ENCODE assay signal across 25 mouse cellular contexts in the genomic region with DNA sequence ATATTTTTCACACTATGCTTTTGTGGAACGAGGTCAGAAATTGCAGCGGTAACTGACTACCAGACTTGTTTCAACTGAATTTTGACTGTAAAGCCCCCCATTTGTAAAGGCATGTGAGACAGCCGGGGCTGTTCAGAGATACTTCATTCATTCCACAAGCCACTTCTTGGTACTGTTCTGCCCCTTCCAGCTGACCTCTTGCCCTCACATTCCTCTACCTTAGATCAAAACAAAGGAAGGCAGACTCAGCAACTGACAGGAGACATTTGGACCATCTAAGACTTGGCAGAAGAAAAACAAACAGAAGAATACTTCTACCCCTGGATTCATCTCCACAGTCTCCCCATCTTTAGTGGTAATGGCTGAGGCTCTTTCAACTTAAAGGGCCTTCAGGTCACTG. TPM values are rescaled to one million over a fixed set of nuclear protein-coding genes. Genes with fewer than 3 reads are reported as not detected.
DNase-seq lines count a peak whose midpoint lies in the region; ATAC-seq lines count a peak whose summit lies in the region.
"Had no signal": no experiment of that assay in that cellular context is flagged by ENCODE, and none has a peak within 500 bp of the region (broad histone marks: within the 10 kb centered on the region; RNA-seq: fewer than 3 reads in every experiment).

No protein-coding gene starts in this region.

- WGBS in hindbrain, embryonic 10.5 days, result 21% methylated on average over 3 of the region's 3 CpGs
- WGBS in hindbrain, embryonic 16.5 days, result 37% methylated on average over 3 of the region's 3 CpGs
- 44% methylated on average over 3 of the region's 3 CpGs for WGBS in kidney, embryonic 16.5 days
- 58% methylated on average over 3 of the region's 3 CpGs for WGBS in forebrain, embryonic 13.5 days

- no peaks in the 10 kb centered on the region for H3K36me3 ChIP-seq in hindbrain, embryonic 10.5 days
- no peaks in the 10 kb centered on the region for H3K36me3 ChIP-seq in hindbrain, embryonic 16.5 days (ENCODE audit: control insufficient read depth, insufficient read depth, low read length)
- 0 out of 2 replicates have a peak, but pooled peaks cover 3% of the 10 kb centered on the region for H3K36me3 ChIP-seq in kidney, embryonic 16.5 days (ENCODE audit: insufficient read depth, low read length)
- H3K36me3 ChIP-seq in forebrain, embryonic 13.5 days (ENCODE audit: poor library complexity, severe bottlenecking), result no peaks in the 10 kb centered on the region
- H3K36me3 ChIP-seq: embryonic facial prominence, embryonic 12.5 days; forebrain, embryonic 15.5 days; G1E; hindbrain, embryonic 13.5 days; midbrain, embryonic 12.5 days; neural tube, embryonic 12.5 days had no signal

- no peaks in the 10 kb centered on the region for H3K9me3 ChIP-seq in hindbrain, embryonic 10.5 days
- H3K9me3 ChIP-seq in hindbrain, embryonic 16.5 days (ENCODE audit: control insufficient read depth, low read length), result no peaks in the 10 kb centered on the region
- no peaks in the 10 kb centered on the region for H3K9me3 ChIP-seq in kidney, embryonic 16.5 days (ENCODE audit: low read length)
- H3K9me3 ChIP-seq in forebrain, embryonic 13.5 days (replicated peaks), result no peaks in the 10 kb centered on the region
- H3K9me3 ChIP-seq: embryonic facial prominence, embryonic 12.5 days; forebrain, embryonic 15.5 days; G1E; hindbrain, embryonic 13.5 days; midbrain, embryonic 12.5 days; neural tube, embryonic 12.5 days had no signal

- no peak overlapping the region for H3K4me2 ChIP-seq in hindbrain, embryonic 16.5 days (ENCODE audit: low read length)
- no peak overlapping the region for H3K4me2 ChIP-seq in kidney, embryonic 16.5 days (replicated peaks; ENCODE audit: low read depth, low read length)
- H3K4me2 ChIP-seq in forebrain, embryonic 13.5 days, result no peak overlapping the region
- H3K4me2 ChIP-seq: embryonic facial prominence, embryonic 12.5 days; forebrain, embryonic 15.5 days; heart, embryonic 11.5 days; hindbrain, embryonic 13.5 days; liver, embryonic 11.5 days; midbrain, embryonic 12.5 days; neural tube, embryonic 12.5 days had no signal

- H3K27ac ChIP-seq in hindbrain, embryonic 10.5 days, result no peak overlapping the region
- no peak overlapping the region for H3K27ac ChIP-seq in hindbrain, embryonic 16.5 days (ENCODE audit: low read depth, low read length)
- H3K27ac ChIP-seq in kidney, embryonic 16.5 days (ENCODE audit: low read length), result 0 out of 2 replicates have a peak overlapping the region, but pooled peaks have one; percentile 4
- H3K27ac ChIP-seq in forebrain, embryonic 13.5 days, result no peak overlapping the region
- H3K27ac ChIP-seq: embryonic facial prominence, embryonic 12.5 days; forebrain, embryonic 15.5 days; hindbrain, embryonic 13.5 days; macrophage; midbrain, embryonic 12.5 days; neural tube, embryonic 12.5 days had no signal

- H3K9ac ChIP-seq in hindbrain, embryonic 16.5 days (ENCODE audit: low read depth, low read length), result no peak overlapping the region
- no peak overlapping the region for H3K9ac ChIP-seq in kidney, embryonic 16.5 days (replicated peaks; ENCODE audit: low read length)
- no peak overlapping the region for H3K9ac ChIP-seq in forebrain, embryonic 13.5 days
- H3K9ac ChIP-seq: embryonic facial prominence, embryonic 12.5 days; forebrain, embryonic 15.5 days; hindbrain, embryonic 13.5 days; midbrain, embryonic 12.5 days; neural tube, embryonic 12.5 days had no signal

- DNase-seq in hindbrain, embryonic 10.5 days (ENCODE audit: low spot score), result peak; percentile 18
- peak; percentile 33 for DNase-seq in embryo, embryonic 9.5 days (ENCODE audit: extremely low spot score)
- peak; percentile 52 for DNase-seq in yolk sac, embryonic 10.5 days (ENCODE audit: low spot score)
- DNase-seq in frontal cortex, adult 2 months (ENCODE audit: extremely low spot score in 1 of 2, low spot score in 1 of 2), result no peak
- DNase-seq: adrenal gland, postnatal 25 days; cerebellum, adult 11-12 months; cerebellum, postnatal 25 days; gastrocnemius, postnatal 36 days; heart, postnatal 10 days; left cerebral cortex, postnatal 4 days; lung, adult 18-20 months; thymus, postnatal 14 days had no signal

- no peak overlapping the region for H3K4me3 ChIP-seq in hindbrain, embryonic 10.5 days
- no peak overlapping the region for H3K4me3 ChIP-seq in hindbrain, embryonic 16.5 days (ENCODE audit: low read length)
- no peak overlapping the region for H3K4me3 ChIP-seq in kidney, embryonic 16.5 days (ENCODE audit: low read length)
- H3K4me3 ChIP-seq in forebrain, embryonic 13.5 days, result no peak overlapping the region
- H3K4me3 ChIP-seq: embryonic facial prominence, embryonic 12.5 days; erythroblast, embryonic 14.5 days; forebrain, embryonic 15.5 days; hindbrain, embryonic 13.5 days; midbrain, embryonic 12.5 days; neural tube, embryonic 12.5 days had no signal

- H3K27me3 ChIP-seq in hindbrain, embryonic 10.5 days (ENCODE audit: insufficient read depth, poor library complexity, severe bottlenecking), result peaks cover 30% of the 10 kb centered on the region
- H3K27me3 ChIP-seq in hindbrain, embryonic 16.5 days (replicated peaks; ENCODE audit: control insufficient read depth, insufficient read depth, low read length), result no peaks in the 10 kb centered on the region
- H3K27me3 ChIP-seq in kidney, embryonic 16.5 days (ENCODE audit: insufficient read depth, low read length), result peaks cover 5% of the 10 kb centered on the region; the same call in 1 of the 2 replicates
- H3K27me3 ChIP-seq in forebrain, embryonic 13.5 days, result peaks cover 12% of the 10 kb centered on the region
- H3K27me3 ChIP-seq: forebrain, embryonic 15.5 days had no signal

- peaks cover 31% of the 10 kb centered on the region for H3K4me1 ChIP-seq in hindbrain, embryonic 10.5 days (replicated peaks)
- peaks cover 7% of the 10 kb centered on the region; the same call in 1 of the 2 replicates for H3K4me1 ChIP-seq in hindbrain, embryonic 16.5 days (ENCODE audit: control insufficient read depth, insufficient read depth, low read depth, low read length)
- peaks cover 14% of the 10 kb centered on the region for H3K4me1 ChIP-seq in kidney, embryonic 16.5 days (ENCODE audit: insufficient read depth, low read length)
- H3K4me1 ChIP-seq in forebrain, embryonic 13.5 days, result peaks cover 11% of the 10 kb centered on the region; the same call in 1 of the 2 replicates

- no peak for ATAC-seq in hindbrain, embryonic 16.5 days
- no peak for ATAC-seq in kidney, embryonic 16.5 days (ENCODE audit: low FRiP score, low TSS enrichment)
- no peak for ATAC-seq in forebrain, embryonic 13.5 days
- ATAC-seq: forebrain, embryonic 15.5 days had no signal

RNA-seq across cellular contexts. Expression of gene Npnt, which starts 5.5 kb away (rescaled TPM):
- polyA plus RNA-seq in hindbrain, embryonic 10.5 days (2016; fragmentation: Nextera tagmentation; extraction: Ambion mirVana), result 13.2 and 15.3 TPM in 2 replicates
- 23.8 and 30.0 TPM in 2 replicates for polyA plus RNA-seq in hindbrain, embryonic 16.5 days (2015; fragmentation: Nextera tagmentation; extraction: Ambion mirVana)
- polyA plus RNA-seq in kidney, embryonic 16.5 days (2015; fragmentation: Nextera tagmentation; extraction: Ambion mirVana), result 191 and 197 TPM in 2 replicates
- 11.7 and 12.4 TPM in 2 replicates for polyA plus RNA-seq in frontal cortex, adult 2 months (2012; rRNA removed)
- 3.8 and 5.7 TPM in 2 replicates for polyA plus RNA-seq in forebrain, embryonic 13.5 days (2015; fragmentation: Nextera tagmentation; extraction: Ambion mirVana)
- polyA plus RNA-seq: erythroblast, embryonic 14.5 days; G1E; macrophage had no signal

Comparison
In these comparisons a context has a peak if more than half of its experiments do, and no peak if none do; other contexts are left out.
1. DNase-seq: peak in hindbrain, embryonic 10.5 days (single experiment), embryo, embryonic 9.5 days (single experiment) and yolk sac, embryonic 10.5 days (single experiment); none in frontal cortex, adult 2 months (0 of 2).